Mouse (Mus musculus) liver, embryonic 14.5 days (tissue): ENCODE data around the gene Gjd3.

Experiments used
- CTCF ChIP-seq: IDR thresholded peaks from 2 replicates; pipeline ENCODE4 v1.5.1; 2016; ENCODE audit warnings: antibody characterized with exemption, low read depth, control low read depth
- EP300 ChIP-seq: IDR thresholded peaks from 2 replicates; pipeline ENCODE4 v1.6.1; 2016; ENCODE audit warnings: antibody characterized with exemption, low read depth

DNA sequence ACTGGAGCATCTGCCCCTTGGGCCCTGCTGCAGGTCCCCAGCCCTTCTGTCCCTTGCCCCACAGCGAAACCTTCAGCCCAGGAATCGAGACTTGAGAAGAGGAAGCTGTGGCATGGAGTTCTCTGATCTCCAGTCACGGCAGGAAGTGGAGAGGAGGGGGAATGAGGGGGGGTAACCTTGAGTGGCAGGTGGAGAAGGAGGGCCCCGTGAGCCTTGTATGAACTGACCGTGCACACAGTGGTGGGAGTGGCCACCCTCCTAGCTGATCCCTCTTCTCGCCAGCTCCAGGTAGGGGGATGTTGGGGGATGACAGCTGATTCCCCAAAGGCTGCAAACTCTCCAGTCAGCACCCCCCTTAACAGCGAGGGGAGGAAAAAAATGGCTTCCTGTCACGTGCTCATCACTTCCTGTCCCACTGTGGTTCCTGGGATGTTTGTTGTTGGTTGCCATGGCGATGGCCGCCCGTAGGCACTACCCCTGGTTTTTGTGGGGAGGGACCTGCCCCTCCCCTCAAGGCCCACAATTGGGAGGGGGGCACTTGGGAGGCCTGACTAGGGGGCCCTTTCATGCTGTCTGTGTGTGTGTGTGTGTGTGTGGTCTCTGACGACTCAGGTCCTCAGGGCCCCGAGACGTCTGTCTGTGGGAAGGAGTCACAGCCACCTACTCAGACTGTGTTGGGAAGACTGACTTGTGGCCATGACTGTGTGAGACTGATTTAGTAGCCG lies 40.8 kb downstream of the Gjd3 start:
- no peak for TF ChIP-seq CTCF
- TF ChIP-seq EP300, result no peak
